Mouse (Mus musculus) spleen, postnatal 14 days (tissue): Measurements from ENCODE around the gene Ppp1r3c.

Experiments used
- DNase-seq, 2 experiments: peaks; one replicate each; pipeline ENCODE4 v3.0.0; 2021 to 2022; ENCODE audit warnings: low spot score in 2 of 2

Gene Ppp1r3c

DNA sequence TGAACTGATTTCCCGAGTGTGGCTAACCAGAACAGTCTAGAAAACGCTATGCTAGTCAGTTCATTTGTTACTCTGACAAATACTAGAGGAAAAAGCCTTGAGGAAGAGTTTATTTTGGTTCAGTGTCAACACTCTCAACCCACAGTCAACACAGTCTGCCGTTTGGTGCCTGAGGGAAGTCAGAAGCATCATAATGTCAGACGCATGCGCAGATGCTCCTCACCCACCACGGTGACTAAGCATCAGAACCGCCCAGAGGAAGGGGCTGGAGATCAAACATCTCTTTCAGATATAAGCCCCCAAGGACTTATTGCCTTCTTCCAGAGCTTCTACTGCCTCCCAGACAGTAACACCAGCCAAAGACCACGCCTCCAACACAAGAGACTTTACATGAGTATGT is 15.3 kb downstream of the Ppp1r3c start:
- DNase-seq, result no peak

DNA sequence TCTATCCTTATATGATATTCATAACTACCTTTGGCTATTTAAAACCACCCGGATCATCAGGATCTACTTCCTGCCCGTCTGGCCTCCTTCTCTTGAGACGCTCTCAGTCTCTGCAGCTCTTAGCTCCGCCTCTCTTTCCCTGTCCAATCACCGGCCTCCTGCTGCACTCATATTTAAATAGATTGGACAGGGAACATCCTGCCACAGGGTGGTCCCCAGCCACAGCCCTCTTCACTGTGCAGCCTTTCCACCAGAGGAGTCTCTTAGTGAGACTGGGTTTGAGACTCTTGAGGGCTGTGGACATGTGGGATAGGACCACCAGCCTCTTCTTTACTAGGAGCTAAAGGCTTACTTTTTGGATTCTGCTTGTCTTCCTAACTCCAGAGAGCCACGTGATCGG is 20.2 kb downstream of the Ppp1r3c start:
- no peak for DNase-seq

- DNase-seq, result no peak
Measured at GRCm38 (mm10) chr19:36715591-36715990, 20.9 kb downstream of the Ppp1r3c start.

DNA sequence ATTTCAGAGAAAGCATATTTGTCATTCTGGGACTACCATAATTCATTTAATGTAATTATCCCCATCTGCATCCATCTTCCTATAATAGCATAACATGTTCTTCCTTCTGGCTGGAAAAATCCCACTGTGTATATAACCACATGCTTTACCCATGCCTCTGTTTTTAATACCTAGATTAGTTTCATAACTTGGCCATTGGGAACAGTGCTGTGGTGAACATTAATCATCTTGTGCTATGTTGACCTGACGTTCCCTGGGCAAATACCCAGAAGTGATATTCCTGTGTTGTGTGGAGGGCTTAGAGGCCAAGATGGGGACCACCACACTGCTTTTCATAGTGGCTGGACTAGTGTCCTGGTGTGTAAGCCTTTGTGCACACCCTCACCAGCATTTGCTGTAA is 22.0 kb downstream of the Ppp1r3c start:
- no peak for DNase-seq

GRCm38 (mm10) chr19:36713092-36713491 is 23.4 kb downstream of the Ppp1r3c start:
- DNase-seq, result no peak

DNA sequence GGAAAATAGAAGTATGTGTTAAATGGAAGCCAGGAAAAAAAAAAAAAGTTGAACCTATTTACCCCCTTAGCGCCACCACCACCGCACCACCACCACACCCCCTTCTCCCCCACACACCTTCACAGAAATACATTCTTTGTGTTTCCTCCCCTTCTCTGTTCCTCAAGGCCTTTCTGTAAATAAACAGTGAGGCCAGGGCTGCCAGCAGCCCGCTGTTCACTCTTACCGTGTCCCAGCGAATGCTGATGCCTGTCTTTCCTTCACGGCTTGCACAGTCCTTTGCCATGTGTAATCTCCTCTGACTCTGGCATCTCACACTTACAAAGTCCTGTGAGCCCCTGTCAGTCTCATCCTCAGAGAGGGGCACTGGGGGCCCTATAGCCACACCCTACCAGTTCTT is 30.3 kb downstream of the Ppp1r3c start:
- DNase-seq, result no peak

GRCm38 (mm10) chr19:36705286-36706146 is 30.9 kb downstream of the Ppp1r3c start:
- no peak for DNase-seq

- no peak for DNase-seq
Measured at GRCm38 (mm10) chr19:36704763-36705162, 31.7 kb downstream of the Ppp1r3c start.

DNA sequence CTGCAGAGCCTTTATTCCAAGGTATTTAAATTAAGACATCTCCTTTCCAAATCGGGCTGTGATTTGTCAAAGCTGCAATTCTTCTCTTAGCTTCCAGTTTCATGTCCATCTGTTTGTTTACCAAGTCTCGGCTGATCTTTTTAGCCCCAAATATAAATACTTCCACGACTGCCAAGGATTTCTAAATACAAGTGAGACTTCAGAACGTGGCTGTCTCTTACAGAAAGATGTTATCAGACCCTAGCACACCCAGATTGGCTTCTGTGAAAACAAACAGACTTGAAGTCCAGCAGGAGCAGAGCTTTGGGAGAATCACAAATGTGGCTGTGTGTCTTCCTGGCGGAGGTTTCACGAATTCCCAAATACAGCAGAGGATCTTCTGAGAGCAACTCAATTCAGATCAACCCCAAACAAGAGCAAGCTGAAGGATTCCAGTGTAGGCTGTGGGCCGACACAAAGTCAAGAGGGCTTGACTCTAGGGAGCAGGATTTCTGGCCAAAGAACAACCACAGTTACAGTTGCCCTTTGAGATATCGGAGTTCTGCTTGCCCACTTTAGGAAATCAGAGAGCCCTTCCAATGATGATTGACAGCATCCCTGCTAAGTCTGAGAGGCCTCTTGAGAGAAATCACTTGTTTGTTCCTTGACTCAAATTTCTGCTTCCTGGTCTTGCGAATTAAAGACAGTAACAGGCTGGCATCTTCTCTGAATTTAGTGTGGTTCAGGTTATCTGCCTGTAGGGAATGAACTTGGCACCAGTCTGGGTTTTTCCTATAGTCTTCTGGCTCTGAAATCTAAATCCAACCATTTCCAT is 34.4 kb downstream of the Ppp1r3c start:
- DNase-seq, result no peak

- DNase-seq, result no peak
Measured at GRCm38 (mm10) chr19:36701366-36701765, 35.1 kb downstream of the Ppp1r3c start.

DNA sequence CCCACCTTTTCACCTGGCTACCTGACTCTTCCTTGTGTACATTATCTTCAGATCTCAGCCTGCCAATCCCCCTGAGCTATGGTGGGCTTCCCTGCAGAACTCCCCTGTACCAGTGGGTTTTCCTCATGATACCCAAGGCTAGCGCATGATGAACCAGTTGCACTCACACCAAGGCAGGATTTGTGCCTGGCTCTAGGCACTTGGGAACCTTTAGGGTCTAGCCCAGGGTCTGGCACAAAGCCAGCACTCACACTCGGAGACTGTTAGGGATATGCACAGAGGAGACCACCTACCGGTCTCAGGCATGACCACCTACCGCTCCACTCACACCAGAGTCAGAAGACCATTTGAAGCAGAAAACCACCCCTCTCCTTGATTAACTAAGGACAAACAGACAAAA is 35.5 kb downstream of the Ppp1r3c start:
- no peak for DNase-seq

GRCm38 (mm10) chr19:36699151-36699550 is 37.3 kb downstream of the Ppp1r3c start:
- no peak for DNase-seq

DNA sequence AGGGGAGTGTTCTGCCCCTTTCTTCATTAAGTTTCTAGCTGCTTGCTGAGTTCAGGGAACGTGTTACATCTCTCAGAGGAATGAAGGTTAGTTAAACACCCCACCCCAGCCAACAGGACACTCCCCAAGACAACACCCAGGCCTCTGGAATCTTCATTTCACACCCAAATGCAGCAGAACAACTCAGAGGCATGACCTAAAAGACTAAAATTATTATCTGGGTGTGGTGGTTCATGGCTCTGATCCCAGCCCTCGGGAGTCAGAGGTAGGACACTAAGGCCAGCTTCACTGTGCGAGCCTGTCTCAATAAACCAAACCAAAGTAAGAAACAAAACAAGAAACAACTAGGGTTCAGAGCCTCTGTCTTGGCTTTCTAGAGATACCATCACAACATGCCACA is 38.3 kb downstream of the Ppp1r3c start:
- DNase-seq, result no peak

GRCm38 (mm10) chr19:36696601-36697122 is 39.8 kb downstream of the Ppp1r3c start:
- no peak for DNase-seq

- DNase-seq, result no peak
Measured at GRCm38 (mm10) chr19:36693530-36693929, 42.9 kb downstream of the Ppp1r3c start.

GRCm38 (mm10) chr19:36691941-36692340 is 44.5 kb downstream of the Ppp1r3c start:
- DNase-seq, result no peak

GRCm38 (mm10) chr19:36691245-36691644 is 45.2 kb downstream of the Ppp1r3c start:
- DNase-seq, result no peak

DNA sequence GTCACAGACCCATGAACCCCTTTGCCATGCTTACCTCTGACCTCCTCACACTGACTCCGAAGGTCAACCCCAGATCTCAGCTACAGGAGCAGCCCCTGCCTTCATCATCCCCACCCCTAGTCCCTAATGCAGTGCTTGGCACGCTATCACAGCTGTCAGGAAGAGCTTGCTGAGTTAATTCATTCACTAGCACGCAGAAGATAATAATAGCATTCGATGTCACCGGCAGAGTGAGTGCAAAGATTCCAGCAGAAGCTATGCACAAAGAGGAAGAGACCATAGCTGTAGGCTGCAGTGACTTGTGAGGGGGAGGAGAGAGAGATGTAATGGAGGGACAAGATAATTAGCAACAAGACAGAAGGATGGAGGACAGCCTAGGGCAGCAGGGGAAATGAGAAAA is 47.2 kb downstream of the Ppp1r3c start:
- no peak for DNase-seq

DNA sequence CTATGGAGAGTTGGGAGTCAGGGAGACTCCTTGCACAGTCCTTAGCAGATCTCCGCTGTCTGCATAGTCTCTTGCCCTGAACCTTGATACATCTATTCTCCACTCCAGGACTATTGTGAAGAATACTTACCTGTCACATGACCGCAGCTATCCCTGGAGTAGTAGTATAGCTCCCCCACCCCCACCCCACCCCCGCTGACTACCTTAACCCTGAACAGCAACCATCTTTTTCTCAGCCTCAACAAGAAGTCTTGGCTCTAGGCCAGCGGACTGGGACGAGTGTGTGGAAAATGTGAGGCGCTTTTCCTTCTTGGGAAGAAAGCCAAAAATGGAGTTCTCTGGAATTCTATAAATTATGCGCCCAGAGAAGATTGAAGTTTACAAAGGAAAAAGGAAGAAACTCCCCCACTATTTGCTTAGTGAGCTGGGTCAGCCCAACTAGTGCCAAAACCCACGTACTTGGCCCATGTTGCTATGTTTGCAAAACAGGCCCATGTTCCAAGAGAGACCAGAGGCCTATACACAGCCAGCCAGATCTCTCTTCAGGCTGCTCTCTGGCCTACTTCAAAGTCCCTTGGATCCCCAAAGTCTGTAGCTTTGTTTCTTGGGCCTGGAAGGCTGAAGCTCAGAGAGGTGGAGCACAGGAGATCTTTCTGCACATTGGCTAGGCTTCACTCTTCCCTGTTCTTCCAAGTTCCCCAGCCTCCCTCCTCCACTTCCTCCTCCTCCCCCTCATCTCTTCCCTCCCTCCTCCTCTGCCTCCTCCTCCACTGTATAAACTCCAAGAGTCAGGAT is 48.4 kb downstream of the Ppp1r3c start:
- DNase-seq, result no peak

DNA sequence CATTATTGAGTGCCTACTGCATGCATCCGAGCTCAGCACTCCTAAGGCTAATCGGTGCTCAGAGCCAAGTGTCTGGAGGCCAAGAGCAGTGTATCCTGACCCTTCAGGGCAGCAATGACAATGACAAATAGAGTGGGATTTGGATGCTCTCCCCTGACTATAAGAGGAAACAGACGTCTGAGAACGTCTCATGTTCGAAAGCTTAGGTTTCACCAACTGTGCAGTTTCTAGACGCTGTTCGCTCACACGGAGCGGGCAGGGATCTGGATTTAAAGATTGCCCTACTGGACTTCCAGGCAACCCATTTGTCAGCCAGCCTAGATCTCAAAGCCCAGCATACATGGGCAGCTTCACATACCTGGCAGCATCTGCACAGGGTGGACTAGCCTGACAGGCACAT is 49.4 kb downstream of the Ppp1r3c start:
- no peak for DNase-seq

DNA sequence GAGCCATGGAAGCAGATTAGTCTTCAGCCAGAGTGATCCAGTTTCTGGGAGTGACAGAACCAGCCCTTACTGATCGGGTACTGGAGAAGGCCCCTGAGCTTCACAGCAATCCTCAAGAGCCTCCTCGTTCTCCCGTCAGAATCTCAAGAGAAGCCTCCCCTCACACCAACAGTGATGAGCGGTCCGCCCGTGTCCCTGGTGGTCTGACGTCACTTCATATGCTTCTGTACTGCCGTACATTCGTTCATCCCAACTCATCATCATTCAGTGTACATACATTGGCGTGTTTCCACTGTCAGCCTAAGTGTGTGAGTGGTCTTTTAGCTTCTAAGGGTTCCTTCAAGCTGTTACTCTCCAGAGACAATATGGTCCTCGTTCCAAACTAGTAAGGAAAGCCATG is 50.4 kb downstream of the Ppp1r3c start:
- no peak for DNase-seq

GRCm38 (mm10) chr19:36682560-36682959 is 53.9 kb downstream of the Ppp1r3c start:
- no peak for DNase-seq
